Mouse (Mus musculus) midbrain, embryonic 13.5 days (tissue): Measurements from ENCODE around the gene Syt17. TPM values are rescaled to one million over a fixed set of nuclear protein-coding genes. Genes with fewer than 3 reads are reported as not detected.
A peak's percentile ranks its signal among the peaks of the same experiment; 100 is the strongest.

Experiments
- ATAC-seq: fragments of 200-750 bp; cut with Nextera tagmentation; 2 replicates; pipeline ENCODE4 v1.8.0; 2017; ENCODE audit warnings: mild to moderate bottlenecking, moderate TSS enrichment, moderate library complexity
- H3K27ac ChIP-seq: fragments of 300-500 bp; sonication (generic); 2 replicates; pipeline ENCODE4 v1.5.1; 2015; ENCODE audit warnings: inconsistent platforms, mild to moderate bottlenecking, moderate library complexity
- H3K27me3 ChIP-seq: fragments of 300-500 bp; sonication (generic); 2 replicates; pipeline ENCODE4 v1.6.1; 2015; ENCODE audit warnings: mild to moderate bottlenecking, inconsistent platforms
- H3K36me3 ChIP-seq: fragments of 300-500 bp; sonication (generic); 2 replicates; pipeline ENCODE4 v1.6.1; 2015; ENCODE audit warnings: mild to moderate bottlenecking, inconsistent platforms
- H3K4me1 ChIP-seq: fragments of 300-500 bp; sonication (generic); replicated peaks from 2 replicates; pipeline ENCODE4 v1.6.1; 2015; ENCODE audit warnings: inconsistent platforms
- H3K4me2 ChIP-seq: fragments of 300-500 bp; sonication (generic); replicated peaks from 2 replicates; pipeline ENCODE4 v1.6.1; 2015; ENCODE audit warnings: moderate library complexity, mild to moderate bottlenecking, inconsistent platforms
- H3K4me3 ChIP-seq: fragments of 300-500 bp; sonication (generic); replicated peaks from 2 replicates; pipeline ENCODE4 v1.5.1; 2015; ENCODE audit warnings: mild to moderate bottlenecking, inconsistent platforms
- H3K9ac ChIP-seq: fragments of 300-500 bp; sonication (generic); replicated peaks from 2 replicates; pipeline ENCODE4 v1.6.1; 2015; ENCODE audit warnings: mild to moderate bottlenecking, inconsistent platforms
- H3K9me3 ChIP-seq: fragments of 300-500 bp; sonication (generic); 2 replicates; pipeline ENCODE4 v1.6.1; 2016; ENCODE audit warnings: mild to moderate bottlenecking, inconsistent platforms
- WGBS: fragments of 180-500 bp; shearing (Covaris S2); methylation state at CpG from one replicate; pipeline ENCODE4 v1.1.7; 2015; 5-methylcytosine and 5-hydroxymethylcytosine counted together
- polyA plus RNA-seq: library from polyadenylated mRNA; unstranded; fragments of >200 nt; fragmentation: Nextera tagmentation; extraction: Ambion mirVana; gene quantifications from 2 replicates; pipeline ENCODE4 v1.2.1, GENCODE M21; 2015

Gene Syt17
- polyA plus RNA-seq, 1 experiment from 2014 or later, result 9.6 TPM

DNA sequence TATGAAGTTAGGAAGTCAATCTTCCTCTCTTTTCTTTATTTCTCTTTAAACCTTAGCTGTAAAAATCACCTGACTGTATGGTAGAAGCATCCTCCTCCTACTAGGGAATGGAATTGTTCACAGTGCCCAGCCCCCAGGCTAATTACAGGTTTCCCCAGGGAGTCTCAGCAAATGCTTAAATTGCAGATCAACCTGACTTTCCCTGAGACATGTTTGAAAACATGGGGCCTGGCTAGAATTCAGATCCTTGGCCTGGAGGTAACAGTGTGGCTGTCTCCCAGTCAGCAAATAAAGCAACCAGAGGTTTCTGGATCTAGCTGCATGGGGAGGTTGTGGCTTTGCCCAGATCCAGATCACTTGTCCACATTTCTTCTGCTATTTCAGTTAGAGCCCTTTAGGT, 42.8 kb downstream of the Syt17 start:
- Histone ChIP-seq H3K36me3 (0 out of 2 replicates have a peak, but pooled peaks cover 4% of the 10 kb centered on the region), H3K4me3 (no peak overlapping the region), H3K4me1 (peaks cover 16% of the 10 kb centered on the region), H3K27me3 (no peaks in the 10 kb centered on the region), H3K9me3 (no peaks in the 10 kb centered on the region), H3K27ac (no peak overlapping the region), H3K4me2 (no peak overlapping the region), H3K9ac (no peak overlapping the region)
- ATAC-seq, result no peak

DNA sequence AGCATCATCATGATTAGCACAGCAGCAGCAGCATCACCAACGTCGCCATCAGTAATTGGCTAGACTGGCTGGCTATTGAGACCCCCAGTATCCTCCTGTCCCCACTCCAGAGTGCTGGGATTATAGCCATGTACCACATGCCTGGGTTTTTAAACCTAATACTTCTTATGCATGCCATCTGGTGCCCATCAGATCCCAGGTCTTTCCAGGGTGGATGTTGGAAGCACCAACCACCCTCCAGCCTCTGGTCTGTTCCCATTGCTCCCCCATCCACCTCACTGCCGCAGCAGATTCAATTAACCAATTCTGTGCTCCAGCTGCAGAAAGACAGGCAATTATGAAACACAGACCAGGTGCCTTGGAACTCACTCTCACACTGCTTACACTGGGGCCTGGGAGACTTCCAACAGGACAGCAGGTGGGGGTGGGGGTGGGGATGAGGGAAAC, 45.4 kb downstream of the Syt17 start:
- no peaks in the 10 kb centered on the region for H3K27me3 ChIP-seq
- H3K4me1 ChIP-seq, result peaks cover 16% of the 10 kb centered on the region
- ATAC-seq, result peak; percentile 75
- WGBS, result 60% methylated on average over 3 of the region's 3 CpGs
- 0 out of 2 replicates have a peak overlapping the region, but pooled peaks have one; percentile 1 for H3K9ac ChIP-seq
- no peak overlapping the region for H3K4me3 ChIP-seq
- H3K9me3 ChIP-seq, result no peaks in the 10 kb centered on the region
- no peak overlapping the region for H3K4me2 ChIP-seq
- peak overlapping the region; percentile 57 for H3K27ac ChIP-seq
- no peaks in the 10 kb centered on the region for H3K36me3 ChIP-seq

DNA sequence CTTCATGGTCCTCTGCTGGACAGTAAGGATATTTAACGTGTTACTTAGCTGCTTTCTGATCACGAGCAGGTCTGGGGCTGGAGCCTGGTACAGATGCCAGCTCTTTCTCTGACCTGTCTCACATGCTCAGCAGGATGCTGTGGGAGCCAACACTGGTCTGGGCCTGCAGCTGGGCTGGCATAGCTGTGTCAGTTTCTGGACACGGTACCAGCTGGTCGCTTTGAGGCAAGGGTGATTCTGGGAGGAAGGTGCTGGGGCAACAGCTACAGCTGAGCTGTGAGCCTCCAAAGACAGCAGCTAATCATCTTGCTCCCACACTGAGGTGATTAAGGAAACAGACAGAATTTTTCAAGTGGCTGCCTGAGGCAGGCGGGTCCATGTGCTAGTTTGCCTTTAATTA, 46.1 kb downstream of the Syt17 start:
- Histone ChIP-seq H3K27ac (peak overlapping the region; percentile 57), H3K36me3 (no peaks in the 10 kb centered on the region), H3K4me2 (no peak overlapping the region), H3K9ac (0 out of 2 replicates have a peak overlapping the region, but pooled peaks have one; percentile 5), H3K4me3 (no peak overlapping the region), H3K27me3 (no peaks in the 10 kb centered on the region), H3K9me3 (no peaks in the 10 kb centered on the region), H3K4me1 (peaks cover 16% of the 10 kb centered on the region)
- peak; percentile 71 for ATAC-seq
- WGBS, result 70% methylated on average over 5 of the region's 5 CpGs

DNA sequence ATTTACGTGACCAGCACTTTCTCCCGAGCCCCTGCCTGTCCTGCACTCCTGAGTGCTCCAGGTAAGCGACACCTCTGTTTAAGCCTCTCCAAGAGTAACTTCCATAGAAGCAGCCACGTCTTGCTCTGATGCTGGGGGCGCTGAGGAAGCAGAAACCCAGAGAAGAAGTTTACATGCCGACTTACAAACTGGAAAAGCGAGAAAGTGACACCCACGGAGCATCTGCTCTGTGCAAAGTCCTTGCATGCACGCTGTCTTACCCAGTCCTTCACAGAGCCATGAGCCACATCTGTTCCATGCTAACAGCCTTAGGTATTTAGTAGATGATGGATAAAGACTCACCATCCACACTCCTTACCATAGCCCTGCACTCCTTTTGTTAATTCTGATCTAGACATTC, 48.3 kb downstream of the Syt17 start:
- Histone ChIP-seq H3K27me3 (no peaks in the 10 kb centered on the region), H3K4me3 (no peak overlapping the region), H3K27ac (no peak overlapping the region), H3K4me1 (peaks cover 16% of the 10 kb centered on the region), H3K9ac (no peak overlapping the region), H3K36me3 (no peaks in the 10 kb centered on the region), H3K4me2 (no peak overlapping the region), H3K9me3 (no peaks in the 10 kb centered on the region)
- WGBS, result 86% methylated on average over 9 of the region's 9 CpGs
- ATAC-seq, result no peak

DNA sequence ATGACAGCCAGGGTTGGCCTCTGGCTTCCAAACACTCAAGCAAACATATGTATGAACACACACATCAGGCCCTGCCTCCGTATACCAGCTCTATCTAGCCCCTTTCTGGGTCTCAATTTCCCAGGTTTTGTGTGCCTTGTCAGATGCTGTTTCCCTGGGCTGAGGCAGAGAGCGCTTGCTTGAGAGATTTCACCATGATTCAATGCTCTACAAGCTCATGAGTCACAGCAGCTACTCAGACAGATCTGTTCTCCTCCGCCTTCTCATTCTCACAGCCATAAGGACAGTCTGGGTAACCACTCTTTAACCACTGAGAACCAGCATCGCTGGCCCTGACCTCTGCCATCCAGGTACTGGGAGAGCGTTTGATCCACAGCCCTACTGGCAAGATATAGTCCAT, 57.3 kb downstream of the Syt17 start:
- ATAC-seq, result no peak
- Histone ChIP-seq H3K4me1 (no peaks in the 10 kb centered on the region), H3K9ac (no peak overlapping the region), H3K27me3 (no peaks in the 10 kb centered on the region), H3K36me3 (no peaks in the 10 kb centered on the region), H3K4me2 (no peak overlapping the region), H3K27ac (no peak overlapping the region), H3K9me3 (no peaks in the 10 kb centered on the region), H3K4me3 (no peak overlapping the region)
- 87% methylated on average over 5 of the region's 5 CpGs for WGBS

DNA sequence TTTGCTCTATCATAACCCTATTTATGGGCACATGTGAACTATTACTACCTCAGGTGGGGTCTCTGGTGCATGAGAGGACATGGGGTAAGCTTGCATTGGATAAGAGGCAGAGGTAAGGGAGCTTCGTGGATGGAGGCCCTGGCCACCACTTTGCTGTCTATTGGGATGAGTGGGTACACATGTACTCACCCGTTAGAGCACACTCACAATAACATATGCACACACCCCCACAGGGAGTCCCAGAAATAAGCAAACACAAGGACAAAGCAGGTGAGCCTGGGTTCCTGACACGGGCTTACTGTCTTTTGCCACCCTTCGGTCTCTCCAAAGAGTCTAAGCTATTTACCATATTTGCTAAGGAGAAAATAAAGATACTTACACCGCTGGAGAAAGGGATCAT, 67.0 kb downstream of the Syt17 start:
- WGBS, result 92% methylated on average over 5 of the region's 5 CpGs
- H3K4me3 ChIP-seq, result no peak overlapping the region
- no peak overlapping the region for H3K4me2 ChIP-seq
- H3K9ac ChIP-seq, result no peak overlapping the region
- no peaks in the 10 kb centered on the region for H3K27me3 ChIP-seq
- H3K9me3 ChIP-seq, result no peaks in the 10 kb centered on the region
- H3K4me1 ChIP-seq, result no peaks in the 10 kb centered on the region
- no peak overlapping the region for H3K27ac ChIP-seq
- no peak for ATAC-seq
- no peaks in the 10 kb centered on the region for H3K36me3 ChIP-seq

DNA sequence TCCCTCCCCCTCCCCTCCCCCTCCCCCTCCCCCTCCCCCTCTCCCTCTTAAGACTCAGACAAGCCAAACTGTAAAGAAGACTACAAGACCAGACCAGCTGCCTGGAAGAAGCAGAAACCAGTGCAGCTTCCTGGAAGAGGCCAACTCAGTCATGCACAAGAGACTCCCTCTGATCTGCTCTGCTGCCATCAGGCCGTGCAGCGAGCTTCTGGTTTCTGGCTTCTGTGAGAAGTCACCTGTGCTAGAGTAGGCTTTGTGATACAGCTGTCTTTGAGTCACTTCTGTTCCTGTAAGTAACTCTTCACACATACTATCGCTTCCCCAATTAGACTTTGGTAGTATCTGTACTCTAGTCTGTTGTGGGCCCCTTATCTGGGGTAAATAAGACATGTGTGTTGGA, 68.0 kb downstream of the Syt17 start:
- WGBS, result 86% methylated on average over 3 of the region's 3 CpGs
- H3K9me3 ChIP-seq, result no peaks in the 10 kb centered on the region
- H3K4me2 ChIP-seq, result no peak overlapping the region
- H3K4me3 ChIP-seq, result no peak overlapping the region
- ATAC-seq, result no peak
- H3K27ac ChIP-seq, result no peak overlapping the region
- H3K4me1 ChIP-seq, result no peaks in the 10 kb centered on the region
- no peaks in the 10 kb centered on the region for H3K36me3 ChIP-seq
- H3K27me3 ChIP-seq, result no peaks in the 10 kb centered on the region
- no peak overlapping the region for H3K9ac ChIP-seq

DNA sequence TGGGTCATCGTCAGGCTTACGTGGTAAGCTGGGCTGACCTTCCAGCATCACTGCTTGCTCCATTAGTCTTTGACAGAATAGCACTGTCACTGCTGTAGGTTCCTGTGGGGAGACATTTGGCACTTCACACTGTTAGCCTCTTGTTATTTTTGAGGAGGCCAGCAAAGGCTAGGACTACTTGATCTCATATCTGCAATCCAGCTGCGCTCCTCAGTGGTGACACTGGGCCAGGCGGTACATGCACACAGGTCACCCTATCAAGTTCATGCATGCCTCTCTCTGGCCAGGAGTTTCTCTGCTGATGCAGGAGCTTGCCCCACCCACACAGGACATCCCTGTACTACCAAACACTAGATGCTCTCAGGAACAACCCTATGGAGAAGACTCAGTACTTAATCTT, 71.4 kb downstream of the Syt17 start:
- no peak overlapping the region for H3K9ac ChIP-seq
- WGBS, result 92% methylated on average over 4 of the region's 4 CpGs

DNA sequence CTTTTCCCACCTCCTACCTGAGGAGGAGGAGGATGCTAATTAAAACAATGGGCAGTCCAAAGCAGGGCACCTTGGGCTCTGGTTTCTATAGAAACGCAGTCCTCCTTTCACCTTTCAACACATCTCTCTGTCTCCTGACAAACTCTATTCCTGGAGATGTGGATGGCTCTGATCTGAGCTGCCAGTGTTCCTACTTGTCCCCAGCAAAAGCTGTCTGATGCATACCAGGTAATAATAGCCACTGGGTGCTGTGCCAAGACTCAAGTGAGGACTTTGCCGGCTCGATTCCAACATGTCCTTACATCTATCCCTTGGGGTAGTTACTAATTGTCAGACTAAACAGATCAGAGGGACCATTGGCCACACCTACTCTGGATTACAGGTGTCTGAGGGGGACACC, 72.7 kb downstream of the Syt17 start:
- no peak for ATAC-seq
- Histone ChIP-seq H3K9me3 (no peaks in the 10 kb centered on the region), H3K27ac (no peak overlapping the region), H3K9ac (no peak overlapping the region), H3K36me3 (no peaks in the 10 kb centered on the region), H3K27me3 (no peaks in the 10 kb centered on the region), H3K4me1 (no peaks in the 10 kb centered on the region), H3K4me2 (no peak overlapping the region), H3K4me3 (no peak overlapping the region)
- WGBS, result 92% methylated on average over 3 of the region's 3 CpGs

More for the DNA sequence above, 71.4 kb downstream of the Syt17 start:
- no peaks in the 10 kb centered on the region for H3K27me3 ChIP-seq
- no peaks in the 10 kb centered on the region for H3K9me3 ChIP-seq
- H3K4me1 ChIP-seq, result no peaks in the 10 kb centered on the region
- no peak for ATAC-seq
- H3K36me3 ChIP-seq, result no peaks in the 10 kb centered on the region
- no peak overlapping the region for H3K27ac ChIP-seq
- H3K4me2 ChIP-seq, result no peak overlapping the region
- no peak overlapping the region for H3K4me3 ChIP-seq

DNA sequence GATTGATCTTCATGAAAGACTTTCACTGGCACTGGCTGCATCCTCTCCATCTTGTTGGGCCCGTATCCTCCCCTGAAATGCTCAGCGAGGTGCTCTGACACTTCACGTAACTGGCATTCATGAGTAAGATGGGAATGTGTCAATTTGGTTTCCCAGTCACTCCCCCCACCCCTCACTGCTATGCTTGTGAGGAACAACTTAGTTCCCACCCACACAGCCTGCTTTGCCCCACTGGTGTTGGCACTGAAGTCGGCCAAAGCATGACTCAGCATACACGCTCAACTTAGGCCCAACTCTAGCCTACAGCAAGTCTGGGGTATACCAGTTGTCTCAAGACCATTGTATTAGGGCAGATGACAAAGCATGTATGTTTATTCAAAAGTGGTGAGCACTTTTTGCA, 76.7 kb downstream of the Syt17 start:
- Histone ChIP-seq H3K27me3 (no peaks in the 10 kb centered on the region), H3K9ac (no peak overlapping the region), H3K4me3 (no peak overlapping the region), H3K36me3 (no peaks in the 10 kb centered on the region), H3K27ac (no peak overlapping the region), H3K4me2 (no peak overlapping the region), H3K4me1 (no peaks in the 10 kb centered on the region), H3K9me3 (no peaks in the 10 kb centered on the region)
- WGBS, result 95% methylated on average over 5 of the region's 5 CpGs
- no peak for ATAC-seq

DNA sequence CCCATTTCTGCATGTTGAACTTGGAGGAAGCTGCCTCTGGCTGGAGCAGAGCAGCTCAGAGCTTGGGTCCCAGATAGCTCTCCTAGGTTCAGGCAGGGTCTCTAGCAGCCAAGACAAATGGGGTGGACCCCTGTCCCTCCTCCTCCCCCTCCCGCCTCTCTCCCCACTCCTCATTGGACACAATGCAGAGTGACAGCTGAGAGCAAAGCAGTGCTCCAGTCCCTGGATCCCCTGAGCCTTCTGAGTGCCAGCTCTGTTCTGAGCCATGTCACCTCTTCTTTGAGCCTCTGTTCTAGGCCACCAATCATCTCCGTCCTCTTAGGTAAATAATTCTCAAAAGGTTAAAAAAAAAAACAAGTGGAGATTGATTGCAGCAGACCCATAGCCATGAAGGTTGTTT, 78.3 kb downstream of the Syt17 start:
- ATAC-seq, result no peak
- 72% methylated on average over 2 of the region's 2 CpGs for WGBS

DNA sequence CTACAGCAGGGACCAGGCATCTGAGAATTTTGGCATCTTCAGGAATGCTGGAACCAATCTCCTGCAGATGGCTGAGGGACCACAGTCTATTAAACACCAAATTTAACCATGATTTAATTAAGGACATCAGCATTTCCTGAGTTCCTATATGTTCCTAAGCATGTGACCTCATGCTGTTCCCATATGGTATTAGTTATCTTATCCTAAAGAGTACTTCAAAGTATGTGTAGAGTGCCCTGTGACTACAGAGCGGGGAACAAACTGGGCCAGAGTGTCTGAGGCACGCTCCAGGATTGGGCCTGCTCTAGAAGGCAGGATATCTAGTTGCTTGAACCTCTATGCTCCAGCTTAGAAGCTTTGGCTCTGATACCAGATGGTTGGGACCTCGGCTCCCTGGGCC, 82.1 kb downstream of the Syt17 start:
- ATAC-seq, result no peak
- no peaks in the 10 kb centered on the region for H3K36me3 ChIP-seq
- no peaks in the 10 kb centered on the region for H3K27me3 ChIP-seq
- no peak overlapping the region for H3K9ac ChIP-seq
- H3K4me3 ChIP-seq, result no peak overlapping the region
- no peaks in the 10 kb centered on the region for H3K9me3 ChIP-seq
- no peak overlapping the region for H3K27ac ChIP-seq
- H3K4me1 ChIP-seq, result 0 out of 2 replicates have a peak, but pooled peaks cover 7% of the 10 kb centered on the region
- WGBS, result 85% methylated on average over 3 of the region's 3 CpGs
- no peak overlapping the region for H3K4me2 ChIP-seq

More for the DNA sequence above, 78.3 kb downstream of the Syt17 start:
- H3K9ac ChIP-seq, result no peak overlapping the region
- H3K27ac ChIP-seq, result no peak overlapping the region
- H3K4me2 ChIP-seq, result no peak overlapping the region
- no peaks in the 10 kb centered on the region for H3K27me3 ChIP-seq
- no peaks in the 10 kb centered on the region for H3K9me3 ChIP-seq
- H3K4me3 ChIP-seq, result no peak overlapping the region
- H3K4me1 ChIP-seq, result 0 out of 2 replicates have a peak, but pooled peaks cover 2% of the 10 kb centered on the region
- H3K36me3 ChIP-seq, result no peaks in the 10 kb centered on the region

DNA sequence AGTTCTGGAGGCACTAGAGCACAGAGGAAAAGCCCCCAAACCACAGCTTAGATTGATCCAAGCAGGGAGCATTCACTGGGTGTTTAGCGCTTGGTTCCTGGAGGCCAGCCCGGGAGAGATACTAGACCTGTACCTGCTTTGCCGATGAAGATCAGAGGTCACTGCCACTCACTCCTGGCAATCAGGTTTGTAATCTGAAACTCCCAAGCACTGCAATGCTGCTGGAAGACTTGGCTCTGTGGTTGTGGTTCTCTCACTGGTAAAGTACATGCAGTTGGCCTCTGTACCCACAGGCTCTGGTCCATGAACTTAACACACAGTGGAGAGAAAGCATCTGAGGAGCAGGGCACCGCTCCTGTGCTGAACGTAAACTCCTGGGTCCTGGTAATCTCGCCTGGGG, 82.8 kb downstream of the Syt17 start:
- no peaks in the 10 kb centered on the region for H3K9me3 ChIP-seq
- no peak overlapping the region for H3K4me3 ChIP-seq
- H3K4me1 ChIP-seq, result 0 out of 2 replicates have a peak, but pooled peaks cover 7% of the 10 kb centered on the region
- no peak overlapping the region for H3K27ac ChIP-seq
- no peaks in the 10 kb centered on the region for H3K36me3 ChIP-seq
- H3K9ac ChIP-seq, result no peak overlapping the region
- 77% methylated on average over 6 of the region's 6 CpGs for WGBS
- H3K27me3 ChIP-seq, result no peaks in the 10 kb centered on the region
- ATAC-seq, result no peak
- no peak overlapping the region for H3K4me2 ChIP-seq
